Mouse (Mus musculus): Measurements from ENCODE around the gene Usf3. TPM values are rescaled to one million over a fixed set of nuclear protein-coding genes. Genes with fewer than 3 reads are reported as not detected.

The Usf3 gene
- polyA plus RNA-seq, 1 experiment from 2014 or later: 5.0 TPM

GRCm38 (mm10) chr16:44238835-44239263 lies 65.8 kb downstream of the Usf3 start:
- Histone ChIP-seq H3K36me3 (ENCODE audit: control insufficient read depth, insufficient read depth, low read length) (no peaks in the 10 kb centered on the region), H3K4me2 (ENCODE audit: low read length) (no peak overlapping the region), H3K27ac (replicated peaks; ENCODE audit: low read depth, low read length) (no peak overlapping the region), H3K4me1 (ENCODE audit: control insufficient read depth, insufficient read depth, low read length) (no peaks in the 10 kb centered on the region), H3K27me3 (ENCODE audit: control insufficient read depth, insufficient read depth, low read length) (no peaks in the 10 kb centered on the region), H3K4me3 (replicated peaks; ENCODE audit: low read depth, low read length) (no peak overlapping the region), H3K9me3 (ENCODE audit: control insufficient read depth, low read length) (no peaks in the 10 kb centered on the region), H3K9ac (replicated peaks; ENCODE audit: low read length) (no peak overlapping the region)
- ATAC-seq (ENCODE audit: low FRiP score, low TSS enrichment) (no peak), DNase-seq (no peak)
- 61% methylated on average over 10 of the region's 10 CpGs for WGBS

DNA sequence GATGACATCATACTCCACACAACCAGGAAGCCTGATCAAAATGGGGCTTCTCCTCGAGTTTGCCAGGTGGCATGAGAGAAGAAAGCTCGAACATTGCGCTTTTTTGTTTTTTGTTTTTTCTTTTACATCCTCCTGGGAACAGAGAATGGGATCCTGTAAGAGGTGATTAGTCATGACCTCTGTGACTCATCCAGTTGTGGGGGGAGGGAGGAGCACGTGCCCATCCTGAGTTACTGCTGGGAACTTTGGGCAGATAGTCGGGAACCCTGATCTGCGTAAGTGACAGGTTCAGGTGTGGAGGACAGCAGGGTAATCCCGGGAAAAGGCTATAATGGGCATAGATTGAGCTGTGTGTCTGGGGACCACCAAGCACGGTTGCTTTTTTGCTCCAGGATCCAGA lies 67.4 kb downstream of the Usf3 start:
- 72% methylated on average over 8 of the region's 8 CpGs for WGBS
- DNase-seq (no peak), ATAC-seq (ENCODE audit: low FRiP score, low TSS enrichment) (no peak)
- Histone ChIP-seq H3K27me3 (ENCODE audit: control insufficient read depth, insufficient read depth, low read length) (no peaks in the 10 kb centered on the region), H3K4me1 (ENCODE audit: control insufficient read depth, insufficient read depth, low read length) (no peaks in the 10 kb centered on the region), H3K27ac (replicated peaks; ENCODE audit: low read depth, low read length) (no peak overlapping the region), H3K9me3 (ENCODE audit: control insufficient read depth, low read length) (no peaks in the 10 kb centered on the region), H3K36me3 (ENCODE audit: control insufficient read depth, insufficient read depth, low read length) (no peaks in the 10 kb centered on the region), H3K4me2 (ENCODE audit: low read length) (no peak overlapping the region), H3K9ac (replicated peaks; ENCODE audit: low read length) (no peak overlapping the region), H3K4me3 (replicated peaks; ENCODE audit: low read depth, low read length) (no peak overlapping the region)

- no peaks in the 10 kb centered on the region for H3K27me3 ChIP-seq (ENCODE audit: control insufficient read depth, insufficient read depth, low read length)
Observed at GRCm38 (mm10) chr16:44242633-44243032, 69.6 kb downstream of the Usf3 start.

GRCm38 (mm10) chr16:44243323-44243722 lies 70.3 kb downstream of the Usf3 start:
- no peak overlapping the region for H3K9ac ChIP-seq (replicated peaks; ENCODE audit: low read length)
- H3K36me3 ChIP-seq (ENCODE audit: control insufficient read depth, insufficient read depth, low read length): no peaks in the 10 kb centered on the region
- no peaks in the 10 kb centered on the region for H3K27me3 ChIP-seq (ENCODE audit: control insufficient read depth, insufficient read depth, low read length)
- no peak overlapping the region for H3K4me3 ChIP-seq (replicated peaks; ENCODE audit: low read depth, low read length)
- DNase-seq (no peak), ATAC-seq (ENCODE audit: low FRiP score, low TSS enrichment) (no peak)
- no peak overlapping the region for H3K4me2 ChIP-seq (ENCODE audit: low read length)
- no peaks in the 10 kb centered on the region for H3K4me1 ChIP-seq (ENCODE audit: control insufficient read depth, insufficient read depth, low read length)
- H3K9me3 ChIP-seq (ENCODE audit: control insufficient read depth, low read length): 0 out of 2 replicates have a peak, but pooled peaks cover 3% of the 10 kb centered on the region
- 72% methylated on average over 7 of the region's 7 CpGs for WGBS
- H3K27ac ChIP-seq (replicated peaks; ENCODE audit: low read depth, low read length): no peak overlapping the region

More at GRCm38 (mm10) chr16:44242633-44243032, 69.6 kb downstream of the Usf3 start:
- Histone ChIP-seq H3K4me3 (replicated peaks; ENCODE audit: low read depth, low read length) (no peak overlapping the region), H3K4me1 (ENCODE audit: control insufficient read depth, insufficient read depth, low read length) (no peaks in the 10 kb centered on the region), H3K9ac (replicated peaks; ENCODE audit: low read length) (no peak overlapping the region), H3K27ac (replicated peaks; ENCODE audit: low read depth, low read length) (no peak overlapping the region), H3K9me3 (ENCODE audit: control insufficient read depth, low read length) (0 out of 2 replicates have a peak, but pooled peaks cover 3% of the 10 kb centered on the region), H3K4me2 (ENCODE audit: low read length) (no peak overlapping the region), H3K36me3 (ENCODE audit: control insufficient read depth, insufficient read depth, low read length) (no peaks in the 10 kb centered on the region)
- peak; percentile 85 for DNase-seq
- 3% methylated on average over 1 of the region's 1 CpGs for WGBS
- peak; percentile 56; the same call in 1 of the 2 replicates for ATAC-seq (ENCODE audit: low FRiP score, low TSS enrichment)

DNA sequence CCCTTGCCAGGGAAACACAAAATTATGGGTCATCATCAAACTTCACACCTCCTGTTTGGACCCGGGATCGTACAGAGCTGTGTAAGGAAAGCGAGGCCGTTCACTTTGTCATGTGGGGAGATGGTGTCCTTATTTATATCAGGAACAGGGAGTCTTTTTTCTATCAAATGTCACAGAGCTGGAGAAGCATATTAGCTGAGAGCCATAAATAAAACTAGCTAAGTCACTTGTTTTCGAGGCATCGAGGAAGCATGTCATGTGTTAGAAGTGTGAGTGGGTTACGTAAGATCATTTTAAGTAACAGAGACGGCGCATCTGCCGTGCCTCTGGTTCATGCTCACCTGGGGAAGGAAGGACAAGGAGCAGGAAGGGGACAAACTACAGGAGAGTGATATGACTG lies 76.9 kb downstream of the Usf3 start:
- Histone ChIP-seq H3K9ac (replicated peaks; ENCODE audit: low read length) (no peak overlapping the region), H3K9me3 (ENCODE audit: control insufficient read depth, low read length) (0 out of 2 replicates have a peak, but pooled peaks cover 3% of the 10 kb centered on the region), H3K27ac (replicated peaks; ENCODE audit: low read depth, low read length) (no peak overlapping the region), H3K4me1 (ENCODE audit: control insufficient read depth, insufficient read depth, low read length) (no peaks in the 10 kb centered on the region), H3K4me3 (replicated peaks; ENCODE audit: low read depth, low read length) (no peak overlapping the region), H3K4me2 (ENCODE audit: low read length) (no peak overlapping the region), H3K36me3 (ENCODE audit: control insufficient read depth, insufficient read depth, low read length) (no peaks in the 10 kb centered on the region), H3K27me3 (ENCODE audit: control insufficient read depth, insufficient read depth, low read length) (no peaks in the 10 kb centered on the region)
- ATAC-seq (ENCODE audit: low FRiP score, low TSS enrichment) (no peak), DNase-seq (no peak)
- 95% methylated on average over 10 of the region's 10 CpGs for WGBS

- 91% methylated on average over 3 of the region's 3 CpGs for WGBS
- no peak for DNase-seq
- no peak overlapping the region for H3K27ac ChIP-seq (replicated peaks; ENCODE audit: low read depth, low read length)
- no peaks in the 10 kb centered on the region for H3K27me3 ChIP-seq (ENCODE audit: control insufficient read depth, insufficient read depth, low read length)
- no peak overlapping the region for H3K4me3 ChIP-seq (replicated peaks; ENCODE audit: low read depth, low read length)
- H3K4me2 ChIP-seq (ENCODE audit: low read length): no peak overlapping the region
- no peak for ATAC-seq (ENCODE audit: low FRiP score, low TSS enrichment)
- no peaks in the 10 kb centered on the region for H3K4me1 ChIP-seq (ENCODE audit: control insufficient read depth, insufficient read depth, low read length)
- H3K9ac ChIP-seq (replicated peaks; ENCODE audit: low read length): no peak overlapping the region
- no peaks in the 10 kb centered on the region for H3K9me3 ChIP-seq (ENCODE audit: control insufficient read depth, low read length)
- no peaks in the 10 kb centered on the region for H3K36me3 ChIP-seq (ENCODE audit: control insufficient read depth, insufficient read depth, low read length)
Observed at GRCm38 (mm10) chr16:44252735-44253134, 79.7 kb downstream of the Usf3 start.

DNA sequence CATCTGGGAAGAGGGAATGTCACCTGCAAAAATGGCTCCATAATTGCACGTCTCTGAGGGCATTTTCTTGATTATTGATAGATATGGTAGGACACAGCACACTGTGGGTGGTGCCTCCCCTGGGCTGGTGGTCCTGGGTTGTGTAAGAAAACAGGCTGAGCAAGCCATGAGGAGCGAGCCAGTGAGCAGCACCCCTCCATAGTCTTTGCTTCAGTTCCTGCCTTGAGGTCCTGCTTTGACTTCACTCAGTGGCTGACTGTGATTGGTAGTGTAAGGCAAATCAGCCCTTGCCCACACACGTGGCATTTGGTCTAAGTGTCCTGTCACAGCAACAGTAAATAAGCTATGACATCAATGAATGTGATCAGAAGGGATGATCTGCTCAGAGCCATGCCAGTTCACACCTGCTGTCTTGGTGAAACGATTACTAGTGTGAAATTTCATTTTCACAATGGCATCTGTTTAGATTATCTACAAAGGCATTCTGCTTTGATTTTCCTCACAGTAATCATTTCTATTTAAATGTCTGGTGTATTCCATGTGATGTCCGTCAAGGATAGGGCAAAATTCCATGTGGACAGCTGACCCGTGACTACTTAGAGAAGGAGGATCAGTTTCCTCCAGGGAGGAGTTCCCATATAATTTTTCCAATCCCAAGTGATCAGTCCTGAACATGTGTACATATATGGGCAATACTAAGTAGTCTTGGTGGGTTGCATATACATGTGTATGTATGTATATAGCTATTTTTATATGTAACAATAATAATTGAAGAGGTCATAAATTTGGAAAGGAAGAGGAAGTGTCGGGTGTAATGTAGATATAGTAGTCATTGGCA lies 81.0 kb downstream of the Usf3 start:
- H3K9me3 ChIP-seq (ENCODE audit: control insufficient read depth, low read length): no peaks in the 10 kb centered on the region
- no peak overlapping the region for H3K9ac ChIP-seq (replicated peaks; ENCODE audit: low read length)
- no peak overlapping the region for H3K4me3 ChIP-seq (replicated peaks; ENCODE audit: low read depth, low read length)
- H3K4me1 ChIP-seq (ENCODE audit: control insufficient read depth, insufficient read depth, low read length): no peaks in the 10 kb centered on the region
- 83% methylated on average over 7 of the region's 7 CpGs for WGBS
- H3K36me3 ChIP-seq (ENCODE audit: control insufficient read depth, insufficient read depth, low read length): no peaks in the 10 kb centered on the region
- DNase-seq: no peak
- no peaks in the 10 kb centered on the region for H3K27me3 ChIP-seq (ENCODE audit: control insufficient read depth, insufficient read depth, low read length)
- H3K4me2 ChIP-seq (ENCODE audit: low read length): no peak overlapping the region
- ATAC-seq (ENCODE audit: low FRiP score, low TSS enrichment): no peak
- H3K27ac ChIP-seq (replicated peaks; ENCODE audit: low read depth, low read length): no peak overlapping the region

DNA sequence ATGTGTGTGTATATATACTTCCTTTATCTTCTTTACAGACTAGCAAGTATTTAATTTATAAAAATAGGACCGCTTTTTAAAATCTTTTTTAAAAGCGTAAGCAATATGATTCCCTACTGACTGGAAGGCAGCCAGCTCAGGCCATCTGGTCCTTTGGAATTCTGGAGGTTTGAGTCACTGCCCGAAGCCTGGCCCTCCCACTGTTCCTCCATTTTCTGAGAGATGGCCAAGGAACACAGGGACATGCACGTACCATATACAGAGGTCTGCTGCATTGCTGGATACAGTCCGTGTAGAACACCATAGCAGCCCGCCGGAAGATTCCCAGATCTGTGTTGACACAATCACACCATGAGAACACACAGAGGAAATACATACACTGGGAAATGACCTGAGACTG lies 81.7 kb downstream of the Usf3 start:
- H3K27me3 ChIP-seq (ENCODE audit: control insufficient read depth, insufficient read depth, low read length): no peaks in the 10 kb centered on the region
- no peaks in the 10 kb centered on the region for H3K9me3 ChIP-seq (ENCODE audit: control insufficient read depth, low read length)
- no peak overlapping the region for H3K4me3 ChIP-seq (replicated peaks; ENCODE audit: low read depth, low read length)
- no peaks in the 10 kb centered on the region for H3K36me3 ChIP-seq (ENCODE audit: control insufficient read depth, insufficient read depth, low read length)
- DNase-seq (peak; percentile 11), ATAC-seq (ENCODE audit: low FRiP score, low TSS enrichment) (no peak)
- WGBS: 91% methylated on average over 7 of the region's 7 CpGs
- no peak overlapping the region for H3K27ac ChIP-seq (replicated peaks; ENCODE audit: low read depth, low read length)
- no peaks in the 10 kb centered on the region for H3K4me1 ChIP-seq (ENCODE audit: control insufficient read depth, insufficient read depth, low read length)
- H3K4me2 ChIP-seq (ENCODE audit: low read length): no peak overlapping the region
- no peak overlapping the region for H3K9ac ChIP-seq (replicated peaks; ENCODE audit: low read length)

- Histone ChIP-seq H3K4me1 (ENCODE audit: control insufficient read depth, insufficient read depth, low read length) (no peaks in the 10 kb centered on the region), H3K9ac (replicated peaks; ENCODE audit: low read length) (no peak overlapping the region), H3K36me3 (ENCODE audit: control insufficient read depth, insufficient read depth, low read length) (no peaks in the 10 kb centered on the region), H3K9me3 (ENCODE audit: control insufficient read depth, low read length) (no peaks in the 10 kb centered on the region), H3K4me2 (ENCODE audit: low read length) (no peak overlapping the region), H3K27me3 (ENCODE audit: control insufficient read depth, insufficient read depth, low read length) (no peaks in the 10 kb centered on the region), H3K27ac (replicated peaks; ENCODE audit: low read depth, low read length) (no peak overlapping the region), H3K4me3 (replicated peaks; ENCODE audit: low read depth, low read length) (no peak overlapping the region)
- 93% methylated on average over 3 of the region's 3 CpGs for WGBS
- ATAC-seq (ENCODE audit: low FRiP score, low TSS enrichment) (no peak), DNase-seq (no peak)
Observed at GRCm38 (mm10) chr16:44257476-44257875, 84.4 kb downstream of the Usf3 start.
